Mouse (Mus musculus): ENCODE measurements around the gene Rmnd5a. TPM values are rescaled to one million over a fixed set of nuclear protein-coding genes. Genes with fewer than 3 reads are reported as not detected.
"Not testable (repeated sequence)": the region's sequence is repeated elsewhere in the genome, so short reads cannot be mapped to it uniquely, and the experiment has no call there.

Gene Rmnd5a
- total RNA-seq (2015; ENCODE audit: low replicate concordance) (51.5 and 62.5 TPM in 2 replicates), total RNA-seq (2017; ENCODE audit: low replicate concordance) (129 and 137 TPM in 2 replicates)

DNA sequence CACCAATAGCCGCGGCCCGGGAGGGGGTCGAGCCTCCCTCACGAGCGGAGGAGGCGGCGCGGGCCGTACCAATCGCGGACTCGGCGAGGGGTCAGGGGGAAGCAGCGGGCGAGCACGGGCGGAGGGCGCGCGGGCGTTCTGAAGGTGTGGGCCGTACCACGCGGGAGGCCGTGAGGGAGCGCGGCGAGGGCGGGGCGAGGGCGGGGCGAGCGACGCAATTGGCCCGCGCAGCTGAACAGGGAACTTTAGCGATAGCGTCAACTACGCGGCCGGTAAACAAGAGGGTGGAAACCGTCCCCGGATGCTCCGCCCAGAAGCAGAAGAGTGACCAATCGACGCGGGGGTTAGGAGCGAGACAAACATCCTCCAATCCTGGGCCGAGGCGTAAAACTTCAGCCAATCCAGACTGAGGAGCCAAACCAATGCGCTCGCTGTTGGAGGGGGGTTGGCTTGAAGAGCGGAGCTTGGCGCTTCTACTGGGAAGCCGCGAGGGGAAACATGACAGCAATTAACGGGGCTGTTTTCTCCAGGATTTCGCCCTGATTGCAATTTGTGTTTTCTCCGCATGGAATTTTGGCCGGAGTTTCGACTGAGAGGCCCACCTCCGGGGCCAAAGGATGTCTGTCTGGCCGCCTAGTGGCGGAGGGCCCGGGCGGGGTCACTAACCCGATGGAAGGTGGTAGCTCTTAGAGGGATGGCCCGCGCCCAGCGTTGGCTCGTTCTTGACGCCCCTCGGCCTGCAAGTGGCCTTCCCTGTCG lies at the start of gene Rmnd5a:
Rmnd5a (minus strand) TSS at position 146 of the 759 bp plus-strand sequence.
- ATAC-seq (replicated peaks; ENCODE audit: low FRiP score, poor library complexity, severe bottlenecking): peak; percentile 92

GRCm38 (mm10) chr6:71487966-71488365 lies 47.5 kb upstream of the Rmnd5a start:
- no peak for ATAC-seq (replicated peaks; ENCODE audit: low FRiP score, poor library complexity, severe bottlenecking)

- no peak for ATAC-seq (replicated peaks; ENCODE audit: low FRiP score, poor library complexity, severe bottlenecking)
These were observed 46.4 kb upstream of the Rmnd5a start for GRCm38 (mm10) chr6:71486867-71487266.

- ATAC-seq (replicated peaks; ENCODE audit: low FRiP score, poor library complexity, severe bottlenecking): no peak
These were observed 45.8 kb upstream of the Rmnd5a start for GRCm38 (mm10) chr6:71486226-71486625.

- no peak for ATAC-seq (replicated peaks; ENCODE audit: low FRiP score, poor library complexity, severe bottlenecking)
These were observed 44.8 kb upstream of the Rmnd5a start for GRCm38 (mm10) chr6:71485246-71485645.

DNA sequence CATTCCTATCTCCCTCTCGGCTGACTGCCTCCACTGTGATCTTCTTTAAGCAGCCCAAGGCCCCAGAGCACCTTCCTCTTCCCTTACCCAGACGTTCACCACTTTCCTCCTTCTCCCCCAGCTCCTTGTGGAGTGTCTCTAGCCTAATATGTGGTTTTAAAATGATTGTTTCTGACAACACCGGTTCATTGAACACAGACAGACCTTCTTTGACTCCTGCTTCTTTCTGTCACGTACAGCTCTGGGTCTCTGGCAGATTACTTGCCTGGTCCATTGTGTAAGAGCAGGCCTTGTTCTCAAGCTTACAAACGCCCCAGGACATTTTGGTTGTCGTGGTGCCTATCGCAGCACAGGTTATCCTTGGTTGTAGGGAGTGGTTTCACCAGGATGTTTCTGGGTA lies 40.7 kb upstream of the Rmnd5a start:
- no peak for ATAC-seq (replicated peaks; ENCODE audit: low FRiP score, poor library complexity, severe bottlenecking)

- no peak for ATAC-seq (replicated peaks; ENCODE audit: low FRiP score, poor library complexity, severe bottlenecking)
These were observed 39.7 kb upstream of the Rmnd5a start for GRCm38 (mm10) chr6:71480136-71480535.

GRCm38 (mm10) chr6:71479588-71479987 lies 39.2 kb upstream of the Rmnd5a start:
- not testable (repeated sequence) for ATAC-seq (replicated peaks; ENCODE audit: low FRiP score, poor library complexity, severe bottlenecking)

DNA sequence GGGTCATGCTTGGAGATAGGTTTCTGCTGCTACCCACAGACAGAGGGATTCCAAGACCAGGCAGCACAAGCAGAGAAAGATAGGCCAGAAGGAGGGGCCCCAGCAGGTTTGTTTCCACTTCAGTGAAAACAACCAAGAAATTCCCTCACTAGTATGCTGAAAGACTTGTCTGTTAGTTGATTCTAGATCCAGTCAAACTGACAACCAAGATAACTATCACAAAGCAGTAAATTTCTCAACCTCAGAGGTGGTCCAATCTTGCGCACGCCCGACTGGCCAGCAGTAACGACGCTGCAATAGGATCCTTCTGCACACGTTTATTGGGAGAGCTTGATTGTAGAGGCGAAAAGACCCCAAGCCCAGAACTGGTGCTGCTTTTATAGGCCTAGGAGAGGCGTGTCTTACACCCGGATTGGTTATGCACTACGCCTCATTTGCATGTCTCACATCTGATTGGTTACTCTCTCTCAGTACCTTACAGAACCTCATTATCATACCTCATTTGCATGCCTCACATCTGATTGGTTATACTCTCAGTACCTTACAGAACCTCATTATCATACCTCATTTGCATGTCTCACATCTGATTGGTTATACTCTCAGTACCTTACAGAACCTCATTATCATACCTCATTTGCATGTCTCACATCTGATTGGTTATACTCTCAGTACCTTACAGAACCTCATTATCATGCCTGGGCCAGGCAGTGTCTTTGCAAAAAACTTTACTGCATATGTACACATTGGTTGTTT lies 38.6 kb upstream of the Rmnd5a start:
- not testable (repeated sequence) for ATAC-seq (replicated peaks; ENCODE audit: low FRiP score, poor library complexity, severe bottlenecking)

DNA sequence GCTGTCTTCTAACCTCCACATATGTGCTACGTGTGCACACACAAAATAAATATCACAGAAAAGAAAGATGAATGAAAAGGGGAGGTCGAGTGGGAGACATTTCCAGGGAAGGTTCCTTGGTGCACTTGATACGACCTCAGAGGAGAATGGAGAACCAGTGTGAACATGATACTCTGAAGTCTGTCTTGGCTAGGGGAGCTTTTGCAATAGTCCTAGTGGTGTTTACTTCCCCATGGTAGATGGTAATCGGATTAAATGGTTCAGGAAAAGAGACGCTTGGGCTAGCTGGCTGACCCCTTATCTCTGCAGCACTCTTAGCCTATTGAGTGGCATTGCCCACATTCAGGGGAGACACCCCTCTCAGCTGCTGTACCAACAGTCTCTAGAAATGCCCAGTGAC lies 36.3 kb upstream of the Rmnd5a start:
- ATAC-seq (replicated peaks; ENCODE audit: low FRiP score, poor library complexity, severe bottlenecking): no peak

DNA sequence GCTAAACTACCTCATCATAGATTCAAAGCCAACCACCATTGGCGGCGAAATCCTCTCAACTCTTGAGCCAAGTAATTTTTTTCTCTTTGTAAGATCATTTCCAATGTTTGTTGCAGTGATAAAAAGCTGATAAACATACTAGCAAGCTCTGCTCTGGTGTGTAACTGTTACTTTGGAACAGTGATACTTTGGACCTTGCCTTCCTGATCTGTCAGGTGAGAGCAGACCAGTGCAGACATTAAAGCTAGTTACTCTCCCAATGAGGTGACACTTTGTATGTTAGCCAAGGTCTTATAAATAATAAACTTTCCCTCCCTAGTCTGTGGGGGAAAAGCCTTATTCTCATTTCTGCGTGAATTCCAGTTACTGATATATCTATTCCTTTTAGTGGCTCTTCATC lies 35.2 kb upstream of the Rmnd5a start:
- no peak for ATAC-seq (replicated peaks; ENCODE audit: low FRiP score, poor library complexity, severe bottlenecking)

DNA sequence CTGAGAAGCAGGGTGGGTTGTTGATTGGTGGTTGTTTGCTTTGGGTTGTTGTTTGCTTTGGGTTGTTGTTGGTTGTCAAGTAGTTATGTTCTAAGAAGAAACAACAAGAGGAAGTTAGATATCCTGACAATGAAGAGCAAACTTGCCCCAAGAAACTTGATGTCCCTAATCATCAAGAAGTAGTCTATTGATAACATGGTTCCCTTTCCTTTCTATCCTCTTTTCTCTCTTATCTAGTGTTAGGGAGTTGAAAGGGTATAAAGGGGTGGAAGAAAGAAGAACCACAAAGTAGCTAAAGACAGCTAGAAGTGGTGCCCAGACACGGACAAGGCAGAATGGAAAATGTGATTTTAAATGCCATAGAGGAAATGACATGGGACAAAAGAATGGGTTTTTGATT lies 32.3 kb upstream of the Rmnd5a start:
- no peak for ATAC-seq (replicated peaks; ENCODE audit: low FRiP score, poor library complexity, severe bottlenecking)

DNA sequence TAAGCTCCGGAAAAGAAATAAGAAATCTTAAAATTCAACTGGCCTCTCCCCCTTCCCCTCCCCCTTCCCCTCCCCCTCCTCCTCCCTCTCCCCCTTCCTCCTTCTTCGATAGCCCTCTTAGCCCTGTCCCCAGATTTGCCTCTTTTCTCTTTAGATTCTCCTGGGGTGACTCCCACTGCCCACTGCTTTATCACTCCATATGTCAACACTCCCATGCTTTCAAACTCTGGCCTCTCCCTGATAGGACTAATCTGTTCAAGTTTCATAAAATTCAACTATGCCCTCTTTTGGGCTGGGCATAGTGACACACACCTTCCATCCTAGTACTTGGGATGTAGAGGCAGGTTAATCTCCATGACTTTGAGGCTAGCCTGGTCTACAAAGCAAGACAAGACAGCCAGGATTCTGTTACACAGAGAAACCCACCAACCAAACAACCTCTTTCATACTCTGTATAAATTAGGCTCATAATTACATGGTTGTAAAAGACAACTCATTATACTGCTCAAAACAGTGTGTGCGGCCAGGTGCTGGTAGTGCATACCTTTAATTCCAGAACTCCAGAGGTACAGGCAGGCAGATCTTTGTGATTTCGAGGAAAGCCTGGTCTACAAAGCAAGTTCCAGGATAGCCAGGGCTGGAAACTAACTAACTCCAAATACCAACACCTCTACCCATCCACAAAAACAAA lies 31.5 kb upstream of the Rmnd5a start:
- ATAC-seq (replicated peaks; ENCODE audit: low FRiP score, poor library complexity, severe bottlenecking): no peak

GRCm38 (mm10) chr6:71469291-71469690 lies 28.9 kb upstream of the Rmnd5a start:
- no peak for ATAC-seq (replicated peaks; ENCODE audit: low FRiP score, poor library complexity, severe bottlenecking)

DNA sequence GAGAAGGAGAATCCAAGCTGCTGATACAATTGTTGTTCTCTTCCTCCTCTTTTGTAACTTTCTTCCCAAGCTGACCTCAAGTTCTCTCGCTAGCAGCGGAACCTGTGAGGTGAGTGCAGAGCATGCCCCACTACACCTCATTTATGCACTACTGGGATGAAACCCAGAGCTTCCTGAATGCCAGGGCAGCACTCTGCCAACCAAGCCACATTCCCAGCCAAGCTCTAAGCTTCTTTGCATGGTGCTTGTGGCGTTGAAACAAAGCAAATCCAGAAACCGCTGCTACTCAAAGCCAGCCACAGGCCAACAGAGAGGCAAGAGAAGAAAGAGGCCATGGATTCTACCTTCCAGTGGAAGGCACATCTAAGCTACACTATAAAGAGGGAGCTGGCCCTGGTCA lies 27.3 kb upstream of the Rmnd5a start:
- no peak for ATAC-seq (replicated peaks; ENCODE audit: low FRiP score, poor library complexity, severe bottlenecking)

- no peak for ATAC-seq (replicated peaks; ENCODE audit: low FRiP score, poor library complexity, severe bottlenecking)
These were observed 24.7 kb upstream of the Rmnd5a start for GRCm38 (mm10) chr6:71465146-71465545.

- no peak for ATAC-seq (replicated peaks; ENCODE audit: low FRiP score, poor library complexity, severe bottlenecking)
These were observed 17.6 kb upstream of the Rmnd5a start for GRCm38 (mm10) chr6:71457956-71458608.

GRCm38 (mm10) chr6:71453983-71454739 lies 13.7 kb upstream of the Rmnd5a start:
- ATAC-seq (replicated peaks; ENCODE audit: low FRiP score, poor library complexity, severe bottlenecking): not testable (repeated sequence)

DNA sequence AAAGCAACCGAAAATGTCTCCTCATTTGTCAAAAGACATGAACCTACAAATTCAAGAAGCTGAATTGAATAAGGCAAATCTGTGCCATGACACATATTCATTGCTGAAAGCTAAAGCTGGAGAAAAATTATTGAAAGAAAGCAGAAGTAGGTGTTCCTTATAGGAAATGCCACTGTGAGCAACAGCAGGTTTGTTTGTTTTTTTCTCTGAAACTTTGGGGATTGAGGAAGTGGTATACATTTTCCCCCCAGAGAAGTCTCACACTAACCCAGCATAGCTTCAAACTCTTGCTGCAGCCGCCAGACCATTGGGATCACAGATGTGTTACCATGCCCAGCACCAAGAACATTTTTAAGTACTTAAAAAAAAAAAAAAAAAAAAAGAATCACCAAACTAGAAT lies 12.4 kb upstream of the Rmnd5a start:
- ATAC-seq (replicated peaks; ENCODE audit: low FRiP score, poor library complexity, severe bottlenecking): no peak
